Mouse (Mus musculus) ES-E14 (cell line): Measurements from ENCODE around the gene Trip11.
"Not testable (repeated sequence)": the region's sequence is repeated elsewhere in the genome, so short reads cannot be mapped to it uniquely, and the experiment has no call there.

Experiments used
- CHD2 ChIP-seq: IDR thresholded peaks from 2 replicates; pipeline ENCODE4 v1.6.1; 2014; ENCODE audit warnings: mild to moderate bottlenecking, low read depth, low read length, inconsistent platforms
- ZC3H11A ChIP-seq: IDR thresholded peaks from 2 replicates; pipeline ENCODE4 v1.6.1; 2012; ENCODE audit warnings: low read depth, mild to moderate bottlenecking, inconsistent platforms, low read length, borderline replicate concordance
- ZNF384 ChIP-seq: IDR thresholded peaks from 2 replicates; pipeline ENCODE4 v1.6.1; 2012; ENCODE audit warnings: low read depth, low read length, inconsistent platforms

DNA sequence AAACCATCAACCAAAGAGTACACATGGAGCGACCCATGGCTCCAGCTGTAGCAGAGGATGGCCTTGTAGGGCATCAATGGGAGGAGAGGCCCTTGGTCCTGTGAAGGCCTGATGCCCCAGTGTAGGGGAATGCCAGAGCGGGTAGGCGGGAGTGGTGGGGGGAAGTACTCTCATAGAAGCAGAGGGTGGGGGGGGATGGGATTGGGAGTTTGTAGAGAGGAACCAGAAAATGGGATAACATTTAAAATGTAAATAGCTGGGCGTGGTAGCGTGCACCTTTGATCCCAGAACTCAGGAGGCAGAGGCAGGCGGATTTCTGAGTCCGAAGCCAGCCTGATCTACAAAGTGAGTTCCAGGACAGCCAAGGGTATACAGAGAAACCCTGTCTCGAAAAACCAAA is 42.8 kb upstream of the Trip11 start:
- not testable (repeated sequence) for TF ChIP-seq ZNF384, ZC3H11A, CHD2
